Mouse (Mus musculus) small intestine, adult 2 months (tissue): Measurements from ENCODE around the gene Ccdc121. TPM values are rescaled to one million over a fixed set of nuclear protein-coding genes. Genes with fewer than 3 reads are reported as not detected.

ENCODE experiments used
- H3K27ac ChIP-seq: fragments of 200-500 bp; 2 replicates; pipeline ENCODE4 v1.5.1; 2012; ENCODE audit warnings: low read depth, low read length, control low read depth, inconsistent platforms; ENCODE audit not compliant: insufficient read depth
- H3K27me3 ChIP-seq: fragments of 200-500 bp; 2 replicates; pipeline ENCODE4 v1.6.1; 2012; ENCODE audit warnings: mild to moderate bottlenecking, moderate library complexity, low read length, inconsistent platforms; ENCODE audit not compliant: control insufficient read depth, insufficient read depth
- H3K36me3 ChIP-seq: fragments of 200-500 bp; 2 replicates; pipeline ENCODE4 v1.6.1; 2012; ENCODE audit warnings: mild to moderate bottlenecking, low read length, control low read depth, inconsistent platforms; ENCODE audit not compliant: control insufficient read depth, insufficient read depth
- H3K4me1 ChIP-seq: fragments of 200-500 bp; 2 replicates; pipeline ENCODE4 v1.6.1; 2012; ENCODE audit warnings: low read length, inconsistent platforms, mixed read lengths; ENCODE audit not compliant: control insufficient read depth, insufficient read depth, insufficient read length
- H3K4me3 ChIP-seq: fragments of 200-500 bp; 2 replicates; pipeline ENCODE4 v1.5.1; 2012; ENCODE audit warnings: low read depth, mild to moderate bottlenecking, control low read depth, inconsistent platforms, low read length, moderate library complexity
- CTCF ChIP-seq: fragments of 200-500 bp; IDR thresholded peaks from 2 replicates; pipeline ENCODE4 v1.5.1; 2012; ENCODE audit warnings: low read depth, mild to moderate bottlenecking, control low read depth, inconsistent platforms, low read length, moderate library complexity, mixed read lengths; ENCODE audit not compliant: insufficient replicate concordance, insufficient read length; ENCODE audit errors: extremely low read depth
- POLR2A ChIP-seq: fragments of 200-500 bp; IDR thresholded peaks from 2 replicates; pipeline ENCODE4 v1.6.1; 2012; ENCODE audit warnings: low read depth, mild to moderate bottlenecking, control low read depth, inconsistent platforms, low read length, moderate library complexity
- WGBS: fragments of 180-500 bp; shearing (Covaris S2); methylation state at CpG from one replicate; pipeline ENCODE4 v1.1.7; 2018; 5-methylcytosine and 5-hydroxymethylcytosine counted together
- polyA plus RNA-seq: library from polyadenylated mRNA; depleted of rRNA; stranded (reverse); fragments of >200 nt; gene quantifications from 2 replicates; pipeline ENCODE4 v1.2.3, GENCODE M21; 2012

The Ccdc121 gene
- polyA plus RNA-seq, 1 experiment, result not detected

DNA sequence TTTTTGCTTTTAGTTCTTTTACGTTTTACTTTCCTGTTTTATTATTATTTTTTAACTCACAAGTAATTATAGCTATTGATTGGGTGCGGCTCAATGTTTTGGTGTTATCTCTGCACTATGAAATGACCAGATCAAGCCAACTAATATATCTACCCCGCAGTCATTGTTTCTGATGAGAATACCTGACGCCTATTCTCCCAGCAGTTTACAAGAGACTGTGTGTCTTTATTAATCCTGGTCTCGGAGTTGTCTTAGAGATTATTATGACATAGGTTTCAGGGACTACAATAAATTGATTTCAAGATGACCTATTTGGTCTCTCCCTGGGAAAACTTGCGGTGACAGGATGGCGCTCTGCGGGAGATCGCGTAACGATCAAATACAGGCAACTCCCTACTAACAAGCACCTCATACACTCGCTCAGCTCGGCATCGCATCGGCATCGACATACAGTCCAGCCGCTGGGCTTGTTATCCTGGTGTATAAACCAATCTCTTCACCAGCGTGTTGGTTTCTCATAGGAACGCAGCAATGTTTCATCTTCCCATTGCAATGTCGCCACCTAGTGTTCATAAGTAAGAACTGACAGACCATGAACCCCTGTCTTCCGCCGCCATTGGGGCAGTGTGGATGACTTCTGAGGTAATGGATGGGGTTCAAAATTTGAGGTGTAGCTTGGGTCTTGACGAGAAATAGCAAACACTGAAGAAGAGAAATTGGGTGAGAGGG lies 34.0 kb upstream of the Ccdc121 start:
- Histone ChIP-seq H3K4me1 (peaks cover 6% of the 10 kb centered on the region; the same call in 1 of the 2 replicates), H3K4me3 (no peak overlapping the region), H3K36me3 (no peaks in the 10 kb centered on the region), H3K27me3 (no peaks in the 10 kb centered on the region), H3K27ac (no peak overlapping the region)
- TF ChIP-seq POLR2A (no peak), CTCF (peak; percentile 73; the same call in 1 of the 2 replicates)
- WGBS, result 18% methylated on average over 23 of the region's 23 CpGs

DNA sequence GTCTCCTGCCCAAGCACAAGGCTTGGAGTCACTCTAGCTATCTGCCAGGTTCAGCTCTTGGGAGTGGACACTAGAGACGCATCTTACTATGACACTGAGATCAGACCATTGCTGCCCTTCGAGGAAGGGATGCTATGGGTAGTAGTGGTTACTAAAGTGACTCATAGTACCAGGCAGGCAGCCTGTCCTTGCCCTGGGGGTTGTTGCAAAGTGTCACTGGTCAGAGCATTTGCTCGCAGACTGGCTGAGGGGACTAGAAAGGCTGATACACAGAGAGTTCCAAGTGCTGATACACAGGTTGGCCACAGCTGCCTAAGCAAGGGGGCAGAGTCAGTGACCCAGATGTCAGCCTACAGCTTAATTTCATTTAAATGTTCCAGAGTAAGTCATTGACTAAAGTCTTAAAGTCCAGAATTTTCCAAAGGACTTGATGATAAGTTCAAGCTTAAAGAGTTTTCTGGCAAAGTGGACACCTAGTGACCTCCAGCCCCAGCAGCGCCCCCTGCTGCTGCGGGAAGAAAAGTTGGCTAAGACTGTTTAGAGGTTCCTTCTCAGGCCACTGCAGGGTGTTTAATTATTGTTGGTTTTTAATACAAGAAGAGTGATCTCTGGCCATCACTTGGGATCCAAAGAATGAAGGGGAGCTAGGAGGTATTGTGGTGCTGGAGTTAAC lies 32.6 kb upstream of the Ccdc121 start:
- no peak overlapping the region for H3K27ac ChIP-seq
- H3K4me1 ChIP-seq, result peaks cover 15% of the 10 kb centered on the region; the same call in 1 of the 2 replicates
- H3K27me3 ChIP-seq, result no peaks in the 10 kb centered on the region
- H3K36me3 ChIP-seq, result no peaks in the 10 kb centered on the region
- H3K4me3 ChIP-seq, result no peak overlapping the region
- WGBS, result 76% methylated on average over 5 of the region's 5 CpGs
- peak; percentile 68; the same call in 1 of the 2 replicates for TF ChIP-seq CTCF
- no peak for TF ChIP-seq POLR2A

DNA sequence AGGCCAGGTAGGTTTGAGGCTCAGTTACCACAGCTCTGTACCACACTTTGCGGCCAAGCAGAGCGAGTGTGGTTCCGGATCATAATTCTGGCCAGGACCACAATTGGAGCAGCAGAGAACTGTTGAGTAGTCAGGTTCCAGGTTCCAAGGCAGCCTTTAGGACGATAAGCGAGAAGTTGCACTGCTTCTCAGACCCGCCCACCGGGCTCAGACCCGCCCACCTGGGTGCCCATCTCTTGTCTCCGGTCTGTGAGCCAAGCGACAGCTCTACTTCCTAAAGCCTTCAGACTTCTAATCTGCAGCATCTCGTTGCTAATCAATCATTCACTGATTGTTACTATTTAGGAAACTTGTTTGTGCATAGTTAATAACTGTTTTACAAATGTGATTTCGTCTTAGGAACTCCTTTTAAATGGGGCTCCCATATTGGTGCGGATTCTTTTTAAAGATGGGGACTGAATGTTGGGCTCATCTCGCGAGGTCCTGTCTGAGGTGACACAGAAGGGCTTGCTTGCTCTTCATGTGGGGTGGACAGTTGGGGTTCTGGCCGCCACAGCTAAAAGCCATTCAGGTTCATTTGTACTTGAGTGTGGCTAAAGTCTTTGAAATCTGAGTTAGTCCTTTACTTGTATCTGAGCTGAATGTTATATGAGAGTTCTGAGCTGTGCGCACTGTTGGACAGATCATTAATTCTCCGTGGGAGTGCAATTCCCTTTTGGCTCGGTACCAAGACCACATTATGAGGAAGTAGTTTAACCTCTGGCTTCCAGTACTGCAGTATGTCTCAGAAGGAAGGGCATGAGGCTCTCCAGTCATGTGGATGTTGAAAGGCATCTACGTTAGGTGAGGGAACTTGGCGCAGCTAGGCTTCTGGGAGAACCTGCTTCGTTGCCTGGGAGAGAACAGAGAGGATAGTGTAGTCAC lies 28.9 kb upstream of the Ccdc121 start:
- H3K27me3 ChIP-seq, result no peaks in the 10 kb centered on the region
- no peaks in the 10 kb centered on the region for H3K36me3 ChIP-seq
- TF ChIP-seq POLR2A, result no peak
- TF ChIP-seq CTCF, result no peak
- 29% methylated on average over 22 of the region's 22 CpGs for WGBS
- no peak overlapping the region for H3K4me3 ChIP-seq
- peak overlapping the region; percentile 59 for H3K27ac ChIP-seq
- peaks cover 35% of the 10 kb centered on the region for H3K4me1 ChIP-seq

DNA sequence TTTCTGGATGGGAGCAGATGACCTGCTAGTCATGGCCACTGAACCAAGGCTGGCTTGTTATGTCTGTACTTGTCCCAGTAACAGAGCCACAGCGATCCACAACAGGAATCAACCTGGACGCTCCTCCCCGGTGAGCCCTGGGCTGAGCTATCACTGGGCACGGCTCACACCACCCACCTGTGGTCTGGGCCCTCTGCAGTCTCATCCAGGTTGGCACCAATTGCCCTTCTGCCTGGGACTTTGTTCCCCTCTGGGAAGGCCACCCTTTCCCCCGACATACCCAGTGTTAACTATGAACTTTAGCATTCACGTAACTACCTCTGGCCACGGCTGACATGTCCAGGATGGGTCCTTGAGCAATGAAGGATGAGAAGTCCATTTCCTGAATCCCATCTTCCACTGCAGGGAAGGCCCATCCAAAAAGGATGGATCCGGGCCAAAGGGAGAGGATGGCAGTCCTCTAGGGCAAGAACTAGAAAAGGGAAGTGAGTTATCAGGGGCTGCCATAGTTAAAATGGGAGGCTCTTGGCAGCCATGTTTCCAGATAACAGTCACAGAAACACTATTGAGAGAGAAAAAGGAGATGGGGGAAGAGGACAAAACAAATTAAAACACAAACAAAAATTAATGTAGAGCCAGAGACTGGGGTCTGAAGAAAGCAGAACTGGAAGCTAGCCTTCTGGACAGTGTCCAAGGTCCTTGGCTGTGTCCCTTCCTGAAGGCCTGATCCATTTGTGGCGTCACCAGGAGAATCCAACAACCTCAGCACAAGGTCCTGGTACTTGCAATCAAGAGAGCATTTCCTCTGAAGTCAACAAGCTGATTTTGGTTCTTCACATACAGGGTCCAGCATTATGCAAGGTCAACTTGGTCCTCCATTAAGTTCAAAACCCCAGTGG lies 26.6 kb upstream of the Ccdc121 start:
- Histone ChIP-seq H3K27me3 (no peaks in the 10 kb centered on the region), H3K4me1 (peaks cover 47% of the 10 kb centered on the region), H3K36me3 (no peaks in the 10 kb centered on the region), H3K4me3 (no peak overlapping the region), H3K27ac (peak overlapping the region; percentile 27; the same call in 1 of the 2 replicates)
- WGBS, result 62% methylated on average over 9 of the region's 9 CpGs
- TF ChIP-seq CTCF (no peak), POLR2A (no peak)

DNA sequence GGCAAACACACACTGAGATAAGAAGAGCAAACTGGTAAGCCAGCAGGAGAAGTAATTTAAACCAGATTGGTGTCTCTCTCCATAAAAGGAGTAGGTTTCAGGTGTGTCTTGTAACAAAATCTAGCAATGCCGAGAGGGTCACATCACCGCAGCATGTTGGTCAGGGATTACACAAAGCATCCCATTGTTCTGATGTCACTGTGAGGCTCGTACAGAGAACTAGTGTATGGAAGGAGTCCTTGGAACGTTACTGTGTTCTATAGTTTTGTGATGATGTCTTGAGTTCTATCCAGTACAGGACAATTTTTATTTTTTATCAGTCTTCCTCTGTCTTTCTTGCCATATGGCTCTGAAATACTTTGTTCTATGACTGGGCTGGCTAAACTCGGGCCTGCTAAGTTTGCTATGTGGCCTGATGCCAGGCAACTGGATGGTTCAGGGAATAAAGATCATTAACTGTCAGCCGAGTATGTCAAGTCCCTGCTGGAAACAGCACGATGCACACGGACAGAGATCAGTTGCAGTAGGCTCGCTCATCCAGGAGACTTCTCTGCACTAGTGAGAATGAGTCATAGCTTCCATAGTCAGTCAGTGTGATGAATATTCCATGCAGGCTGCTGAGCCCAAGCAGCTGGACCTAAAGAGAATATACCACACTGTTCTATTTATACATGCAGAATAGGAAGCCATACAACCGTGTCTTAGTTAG lies 24.1 kb upstream of the Ccdc121 start:
- H3K27me3 ChIP-seq, result no peaks in the 10 kb centered on the region
- H3K4me3 ChIP-seq, result no peak overlapping the region
- peaks cover 43% of the 10 kb centered on the region for H3K4me1 ChIP-seq
- peak overlapping the region; percentile 63 for H3K27ac ChIP-seq
- no peaks in the 10 kb centered on the region for H3K36me3 ChIP-seq
- WGBS, result 17% methylated on average over 10 of the region's 10 CpGs
- no peak for TF ChIP-seq CTCF
- no peak for TF ChIP-seq POLR2A

DNA sequence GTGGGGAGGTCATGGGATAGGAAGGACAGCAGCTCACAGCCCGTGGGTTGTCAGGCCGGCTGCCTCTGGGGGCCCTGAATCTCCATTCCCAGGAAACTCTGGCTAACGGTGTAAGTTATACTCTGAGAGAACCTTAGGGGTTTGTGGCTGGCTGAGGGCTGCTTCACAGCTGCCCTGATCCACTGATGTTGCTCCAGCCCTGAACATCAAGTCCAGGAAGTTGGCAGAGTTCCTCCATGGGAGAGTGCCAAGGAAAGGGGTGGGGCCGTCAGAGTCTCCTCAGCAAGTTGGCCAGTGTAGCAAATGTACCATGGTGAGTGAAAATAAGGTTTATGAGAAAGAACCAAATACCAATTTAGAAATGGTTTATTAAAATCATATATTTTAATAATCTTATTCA lies 18.1 kb upstream of the Ccdc121 start:
- 10% methylated on average over 4 of the region's 4 CpGs for WGBS
- H3K27ac ChIP-seq, result peak overlapping the region; percentile 23

More for the DNA sequence above, 18.1 kb upstream of the Ccdc121 start:
- H3K4me3 ChIP-seq, result no peak overlapping the region
- H3K36me3 ChIP-seq, result no peaks in the 10 kb centered on the region
- peaks cover 18% of the 10 kb centered on the region for H3K4me1 ChIP-seq
- H3K27me3 ChIP-seq, result no peaks in the 10 kb centered on the region
- TF ChIP-seq CTCF, result no peak
- TF ChIP-seq POLR2A, result no peak
